Mouse (Mus musculus): ENCODE measurements around the gene Lin52.
A peak's percentile ranks its signal among the peaks of the same experiment; 100 is the strongest.

Lin52 gene

DNA sequence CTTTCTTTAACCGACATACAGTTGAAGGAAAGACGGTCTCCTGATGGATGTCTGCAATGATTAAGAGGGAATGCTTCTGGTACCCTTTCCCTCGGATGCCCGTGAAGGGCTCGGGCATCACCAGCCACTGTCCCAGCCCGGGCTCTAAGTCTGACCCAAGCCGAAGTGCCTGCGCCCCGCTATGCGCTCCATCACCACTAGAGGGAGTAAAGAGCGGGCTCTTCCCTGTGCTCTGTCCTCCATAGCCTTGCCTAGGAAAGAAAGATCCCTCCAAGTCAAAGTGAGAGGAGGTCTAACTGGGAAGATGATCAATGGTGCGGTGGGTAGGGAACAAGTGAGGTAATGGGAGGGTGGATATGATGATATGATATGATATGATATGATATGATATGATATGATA lies 94.8 kb downstream of the Lin52 start:
- peak; percentile 78 for DNase-seq

GRCm38 (mm10) chr12:84546577-84547085 lies 95.4 kb downstream of the Lin52 start:
- no peak for DNase-seq

DNA sequence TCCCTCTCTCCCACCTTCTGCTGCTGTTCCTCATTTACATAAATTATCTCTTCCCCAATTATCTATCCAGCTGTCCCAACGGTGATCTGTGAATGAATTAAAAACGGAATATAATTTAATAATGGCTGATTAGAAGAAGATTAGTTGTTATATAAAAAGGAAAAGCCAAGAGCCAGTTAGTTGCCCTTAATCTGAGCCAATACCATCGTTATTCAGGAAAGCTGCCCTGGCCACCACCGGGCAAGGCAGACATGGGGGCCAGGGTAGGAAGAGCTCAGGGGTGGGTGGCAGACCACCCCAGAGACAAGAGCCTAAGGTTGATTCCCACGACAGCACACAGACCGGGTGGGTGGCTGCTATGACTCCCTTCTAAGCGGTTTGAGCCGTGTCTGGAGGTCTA lies 97.0 kb downstream of the Lin52 start:
- no peak for DNase-seq

GRCm38 (mm10) chr12:84555218-84555617 lies 104.0 kb downstream of the Lin52 start:
- no peak for DNase-seq

GRCm38 (mm10) chr12:84562558-84562957 lies 111.3 kb downstream of the Lin52 start:
- peak; percentile 20 for DNase-seq

DNA sequence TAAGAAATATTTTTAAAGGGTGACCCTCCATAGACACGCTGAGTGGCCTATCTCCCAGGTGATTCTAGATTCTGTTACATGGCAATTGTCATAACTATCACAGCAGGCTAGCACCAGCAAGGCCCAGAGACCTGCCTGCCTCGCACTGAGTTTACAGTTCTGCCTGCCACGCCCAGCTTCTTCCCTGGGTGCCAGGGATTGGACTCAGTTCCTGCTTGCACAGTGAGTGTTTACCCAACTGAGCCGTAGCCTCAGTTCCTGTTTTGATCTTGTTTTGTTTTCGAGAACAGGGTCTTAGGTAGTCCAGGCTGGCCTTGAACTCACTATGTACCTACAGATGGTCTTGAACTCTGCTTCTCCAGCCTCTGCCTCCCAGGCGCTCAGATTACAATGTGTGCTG lies 116.4 kb downstream of the Lin52 start:
- DNase-seq, result no peak

GRCm38 (mm10) chr12:84569336-84569970 lies 118.2 kb downstream of the Lin52 start, which contains the start of gene Vsx2:
Gene Vsx2, plus strand, starts transcription at chr12:84569762.
- DNase-seq, result no peak

GRCm38 (mm10) chr12:84569976-84570693 lies 118.9 kb downstream of the Lin52 start:
- peak; percentile 23 for DNase-seq

DNA sequence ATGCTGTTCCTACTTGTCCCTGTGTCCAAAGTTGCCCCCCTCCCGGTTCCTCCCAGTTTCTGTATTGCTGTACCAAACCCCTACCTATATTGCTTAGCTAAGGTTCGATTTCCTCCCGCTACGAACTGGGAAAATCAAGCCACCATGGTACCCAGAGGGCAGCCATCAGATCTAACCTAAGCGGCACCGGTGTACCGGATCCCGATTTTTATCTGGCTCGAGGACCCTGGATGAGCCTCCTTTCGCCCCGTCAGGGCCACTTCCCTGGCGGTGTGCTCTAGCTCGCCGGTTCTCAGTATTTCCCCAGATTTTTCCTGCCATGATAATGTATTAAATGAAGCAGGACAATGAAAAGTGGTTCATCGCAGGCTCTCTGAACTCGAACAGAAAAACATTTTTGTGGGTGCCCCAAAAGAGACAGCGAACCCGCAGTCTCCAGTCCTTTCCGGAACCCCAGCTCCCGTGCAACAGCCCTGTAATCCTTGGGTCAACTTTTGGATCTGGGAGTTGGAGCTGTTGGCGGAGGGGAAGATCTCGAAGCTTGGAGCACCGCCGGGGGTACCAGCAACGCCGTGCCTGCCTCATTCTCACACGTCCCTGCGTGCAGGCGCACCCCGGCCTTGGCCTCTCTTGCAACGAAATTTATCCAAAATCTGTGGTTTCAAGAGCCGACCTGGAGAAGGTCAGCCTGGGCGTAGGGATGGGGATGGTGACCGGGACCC lies 119.6 kb downstream of the Lin52 start:
- peak; percentile 40 for DNase-seq

GRCm38 (mm10) chr12:84571466-84572340 lies 120.5 kb downstream of the Lin52 start:
- peak; percentile 74 for DNase-seq

DNA sequence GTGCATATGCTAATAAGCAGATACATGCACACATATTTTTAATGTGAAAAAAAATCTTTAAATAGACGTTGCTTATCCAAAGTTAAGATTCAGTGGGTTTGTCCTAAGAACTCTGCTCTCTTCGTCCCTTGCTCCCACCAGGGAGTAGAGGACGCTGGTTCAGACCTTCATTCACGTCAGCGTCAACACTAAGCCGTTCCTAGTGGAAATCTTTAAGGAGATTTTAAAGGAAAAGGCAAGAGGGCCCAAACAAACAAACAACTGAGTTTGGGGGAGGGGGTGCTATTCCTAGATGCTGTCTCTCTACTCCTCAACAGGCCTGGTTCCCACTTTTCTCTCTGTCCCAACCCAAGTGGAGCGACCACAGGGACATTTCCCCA lies 121.1 kb downstream of the Lin52 start:
- DNase-seq, result no peak

- no peak for DNase-seq
Observed at GRCm38 (mm10) chr12:84573094-84573493, 121.9 kb downstream of the Lin52 start.

- DNase-seq, result peak; percentile 42
Observed at GRCm38 (mm10) chr12:84577768-84578439, 126.7 kb downstream of the Lin52 start.

DNA sequence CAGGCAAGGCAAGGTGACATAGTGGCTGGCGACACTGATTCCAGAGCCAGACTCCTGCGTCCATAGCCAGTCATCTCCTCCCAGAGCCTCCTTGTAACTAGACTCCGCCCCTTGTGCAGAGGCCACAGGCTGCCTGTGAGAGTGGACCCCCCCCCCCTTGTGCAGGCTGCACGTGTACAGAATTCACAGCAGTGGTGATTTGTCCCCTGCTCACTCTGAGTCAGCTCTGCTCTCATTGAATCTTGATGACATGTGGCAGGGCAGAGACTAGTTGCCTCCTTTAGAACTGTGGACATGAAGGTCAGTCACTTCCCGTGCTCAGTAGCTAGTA lies 127.2 kb downstream of the Lin52 start:
- DNase-seq, result no peak

DNA sequence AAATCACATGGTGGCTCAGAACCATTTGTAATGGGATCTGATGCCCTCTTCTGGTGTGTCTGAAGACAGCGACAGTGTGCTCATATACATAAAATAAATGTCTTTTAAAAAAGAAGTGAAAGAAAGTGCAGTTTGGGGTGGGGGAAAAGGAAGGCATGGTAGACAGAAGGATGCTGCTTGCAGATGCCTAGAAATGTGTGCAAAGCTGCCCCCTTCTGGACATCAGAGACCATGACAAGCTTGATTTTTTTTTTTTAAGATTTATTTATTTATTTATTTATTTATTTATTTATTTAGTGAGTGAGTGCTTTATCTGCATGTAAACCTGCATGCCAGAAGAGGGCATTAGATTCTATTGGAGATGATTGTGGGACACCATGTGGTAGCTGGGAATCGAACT lies 130.1 kb downstream of the Lin52 start:
- no peak for DNase-seq

DNA sequence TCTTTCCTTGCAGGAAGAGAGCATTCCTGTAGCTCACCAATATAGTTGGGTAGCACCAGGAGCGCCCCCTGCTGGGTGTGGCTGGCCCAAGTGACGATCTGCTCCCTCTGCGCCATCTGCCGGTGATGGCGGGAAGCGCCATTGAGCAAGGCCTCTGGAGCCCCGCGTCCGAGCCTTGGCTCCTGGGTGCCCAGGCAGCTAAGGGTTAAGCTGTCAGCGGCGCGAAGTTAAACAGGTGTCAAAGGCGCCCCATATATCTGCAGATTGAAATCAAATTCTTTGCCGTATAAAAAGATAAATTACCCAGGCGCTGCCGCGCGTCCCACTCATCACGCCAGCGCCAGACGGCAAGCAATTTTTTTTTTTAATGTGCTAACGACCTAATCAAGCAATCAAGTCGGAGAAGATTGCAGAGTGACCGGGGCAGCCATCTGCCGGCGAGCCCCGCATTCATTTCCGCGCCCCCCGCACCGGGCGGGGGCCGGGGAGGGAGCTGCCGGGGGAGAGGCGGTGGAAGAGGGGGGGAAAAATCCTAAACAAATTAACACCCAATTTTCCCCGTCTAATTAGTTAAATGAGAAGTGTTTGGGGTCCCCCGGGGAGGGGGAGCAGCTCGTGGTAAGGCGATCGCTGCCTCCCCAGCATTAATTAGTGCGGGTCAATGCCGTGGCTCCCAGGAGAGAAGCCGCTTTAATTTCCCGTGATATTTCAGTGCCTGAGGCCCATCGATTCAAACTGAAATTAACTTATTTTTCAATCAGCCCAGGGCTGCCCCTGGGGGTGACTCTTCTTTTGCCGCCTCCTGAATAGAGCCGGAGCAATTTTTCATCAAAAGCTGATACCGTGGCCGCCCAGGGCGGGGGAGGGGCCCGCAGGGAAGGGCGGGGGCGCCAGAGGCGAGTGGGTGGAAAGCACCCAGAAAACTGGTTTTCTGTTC lies 138.9 kb downstream of the Lin52 start:
- DNase-seq, result peak; percentile 98

Data from thymus, postnatal 4 days (tissue).